In genomic region chr10:86778398-86779116, GRCm38 (mm10) we compare ENCODE assay signal across 8 mouse cellular contexts. TPM values are rescaled to one million over a fixed set of nuclear protein-coding genes. Genes with fewer than 3 reads are reported as not detected.
DNase-seq lines count a peak whose midpoint lies in the region; ATAC-seq lines count a peak whose summit lies in the region.

Gene Nt5dc3, plus strand, starts transcription at chr10:86779005.

- peaks cover 13% of the 10 kb centered on the region; the same call in 1 of the 2 replicates for H3K27me3 ChIP-seq in hindbrain, embryonic 12.5 days

- H3K9me3 ChIP-seq in hindbrain, embryonic 12.5 days (replicated peaks), result no peaks in the 10 kb centered on the region

- H3K9ac ChIP-seq in hindbrain, embryonic 12.5 days, result peak within 1 kb of the TSS; percentile 66

- WGBS in hindbrain, embryonic 12.5 days, result under 1% methylated on average over 44 of the region's 44 CpGs

- peak; percentile 96 for ATAC-seq in hindbrain, embryonic 12.5 days (ENCODE audit: low FRiP score)

- peak within 1 kb of the TSS; percentile 99 for H3K4me2 ChIP-seq in hindbrain, embryonic 12.5 days (replicated peaks)

- peak; percentile 99 for DNase-seq in NIH3T3 (ENCODE audit: low read depth)
- DNase-seq in cerebellum, postnatal 10 days, result peak; percentile 98 to 99
- peak; percentile 88 to 90 for DNase-seq in frontal cortex, postnatal 10 days (ENCODE audit: low spot score in 2 of 2)
- DNase-seq in layer of hippocampus, postnatal 14 days (ENCODE audit: low spot score in 2 of 2), result peak; percentile 88 to 93
- DNase-seq in lung, postnatal 14 days, result peak; percentile 97
- peak; percentile 89 for DNase-seq in retina, adult 2 months (ENCODE audit: low read depth, low spot score)
- DNase-seq in thymus, postnatal 36 days, result peak; percentile 96 to 97

- no peaks in the 10 kb centered on the region for H3K36me3 ChIP-seq in hindbrain, embryonic 12.5 days

- peak within 1 kb of the TSS; percentile 41 for H3K27ac ChIP-seq in hindbrain, embryonic 12.5 days

- H3K4me1 ChIP-seq in hindbrain, embryonic 12.5 days, result peaks cover 13% of the 10 kb centered on the region

- peak within 1 kb of the TSS; percentile 60 for H3K4me3 ChIP-seq in hindbrain, embryonic 12.5 days

RNA-seq across cellular contexts. Expression of gene Nt5dc3, which starts in this region (rescaled TPM):
- polyA plus RNA-seq in hindbrain, embryonic 12.5 days (2016; fragmentation: Nextera tagmentation; extraction: Ambion mirVana), result 3.9 and 4.2 TPM in 2 replicates
- total RNA-seq in layer of hippocampus, postnatal 14 days (2021), result 100 to 1,000 TPM; 125 to 134 TPM

Comparison
In these comparisons a context has a peak if more than half of its experiments do, and no peak if none do; other contexts are left out.
1. Peak in every context shown above with its lines: DNase-seq, ATAC-seq, H3K4me3 ChIP-seq and H3K27ac ChIP-seq.